Mouse (Mus musculus): ENCODE data around the gene Lrrc8a.

- TF ChIP-seq POLR2A (IDR thresholded peaks at IDR 0.05; ENCODE audit: borderline replicate concordance, low read depth, low read length) (no peak), CTCF (IDR thresholded peaks at IDR 0.05; ENCODE audit: low read depth, low read length) (no peak)
Observed at GRCm38 (mm10) chr2:30299966-30300365, 62.5 kb downstream of the Lrrc8a start.
